ENCODE assay signal across 8 mouse cellular contexts in genomic region chr17:31385671-31386665, GRCm38 (mm10). TPM values are rescaled to one million over a fixed set of nuclear protein-coding genes. Genes with fewer than 3 reads are reported as not detected.
A peak's percentile ranks its signal among the peaks of the same experiment; 100 is the strongest.
DNase-seq lines count a peak whose midpoint lies in the region; ATAC-seq and TF ChIP-seq lines count a peak whose summit lies in the region.

Gene Pde9a (plus strand): TSS chr17:31386210.

- peak within 1 kb of the TSS; percentile 65 to 76 for H3K4me3 ChIP-seq in ES-E14 (ENCODE audit: insufficient read depth in 1 of 2, low read depth in 1 of 2, low read length in 2 of 2, poor library complexity in 1 of 2, severe bottlenecking in 1 of 2)
- H3K4me3 ChIP-seq in layer of hippocampus, adult 2 months = peak within 1 kb of the TSS; percentile 59

- H3K9ac ChIP-seq in ES-E14 (ENCODE audit: insufficient read depth, low read depth, low read length, poor library complexity, severe bottlenecking) = peak within 1 kb of the TSS; percentile 75

- peaks cover 10 to 19% of the 10 kb centered on the region in 2 experiments for H3K4me1 ChIP-seq in ES-E14 (ENCODE audit: control insufficient read depth in 2 of 2, insufficient read depth in 2 of 2, low read length in 2 of 2, poor library complexity in 1 of 2)

- DNase-seq in ES-E14 (ENCODE audit: low read depth, low spot score) = peak; percentile 77
- peak; percentile 64 for DNase-seq in cerebellum, adult 8-10 months
- DNase-seq in heart, postnatal 4 days = peak; percentile 76
- peak; percentile 54 to 67 for DNase-seq in layer of hippocampus, adult 2 months (ENCODE audit: low spot score in 2 of 2)
- DNase-seq in lung, adult 18-20 months = peak; percentile 61 to 70
- DNase-seq in ovary, adult 18-20 months (ENCODE audit: low spot score) = peak; percentile 50
- DNase-seq in thymus, postnatal 36 days = peak; percentile 66 to 72

- no peak for TF ChIP-seq CTCF in layer of hippocampus, adult 2 months (conservative IDR thresholded peaks at IDR 0.05)

- H3K36me3 ChIP-seq in ES-E14 (ENCODE audit: control insufficient read depth, insufficient read depth, low read length, poor library complexity, severe bottlenecking) = no peaks in the 10 kb centered on the region

- no peaks in the 10 kb centered on the region for H3K9me3 ChIP-seq in ES-E14 (ENCODE audit: control insufficient read depth, insufficient read depth, low read depth, low read length)

- in situ Hi-C loops in ES-E14 (cut with MboI; ENCODE audit: low sequenced_read_pairs in 2 of 2, unreplicated experiment in 2 of 2) = no loop called here

- peak; percentile 50 for ATAC-seq in frontal cortex, adult (ENCODE audit: low TSS enrichment)

- peak within 1 kb of the TSS; percentile 18; the same call in 1 of the 2 replicates for H3K27ac ChIP-seq in ES-E14 (ENCODE audit: insufficient read depth, low read depth, low read length, poor library complexity, severe bottlenecking)
- peak within 1 kb of the TSS; percentile 89 for H3K27ac ChIP-seq in layer of hippocampus, adult 2 months

TF ChIP-seq in ES-E14, 5 proteins besides CTCF, POLR2A, EP300 and RAD21:
- TF ChIP-seq MAFK (IDR thresholded peaks at IDR 0.05; ENCODE audit: insufficient read depth, low read depth, low read length) = no peak
- TF ChIP-seq CHD2 (IDR thresholded peaks at IDR 0.05; ENCODE audit: low read depth, low read length) = no peak
- TF ChIP-seq ZC3H11A (IDR thresholded peaks at IDR 0.05; ENCODE audit: borderline replicate concordance, low read depth, low read length) = no peak
- no peak for TF ChIP-seq ZNF384 (IDR thresholded peaks at IDR 0.05; ENCODE audit: low read depth, low read length)
- TF ChIP-seq HCFC1 (IDR thresholded peaks at IDR 0.05; ENCODE audit: borderline replicate concordance, insufficient read depth, low read length) = no peak

RNA-seq across cellular contexts. Expression of gene Pde9a, which starts in this region (rescaled TPM):
- total RNA-seq in ES-E14 (2012; rRNA removed) = 3.9 and 6.9 TPM in 2 replicates
- 10 to 100 TPM in 1 of 2 experiments, 1 to 10 TPM in 1; 9.2 to 11.3 TPM for total RNA-seq in heart, postnatal 4 days (2021)
- total RNA-seq in layer of hippocampus, adult 2 months (2021) = 10 to 100 TPM; 21.8 to 31.9 TPM

Comparison
In these comparisons a context has a peak if more than half of its experiments do, and no peak if none do; other contexts are left out.
1. Peak in every context shown above with its lines: DNase-seq, ATAC-seq, H3K4me3 ChIP-seq and H3K27ac ChIP-seq.